Mouse (Mus musculus) megakaryocyte, embryonic 14.5 days (primary cell): ENCODE measurements around the gene Slc23a2. TPM values are rescaled to one million over a fixed set of nuclear protein-coding genes. Genes with fewer than 3 reads are reported as not detected.

Experiments
- H3K27me3 ChIP-seq: replicated peaks from 2 replicates; pipeline ENCODE3; 2012; ENCODE audit warnings: inconsistent platforms
- H3K36me3 ChIP-seq: replicated peaks from 2 replicates; pipeline ENCODE3; 2012; ENCODE audit warnings: low read length, inconsistent platforms, mixed read lengths
- H3K4me1 ChIP-seq: 2 replicates; pipeline ENCODE4 v1.6.1; 2012; ENCODE audit warnings: inconsistent platforms
- H3K4me3 ChIP-seq: replicated peaks from 2 replicates; pipeline ENCODE3; 2012; ENCODE audit warnings: moderate library complexity, mild to moderate bottlenecking, inconsistent platforms
- H3K9me3 ChIP-seq: 2 replicates; pipeline ENCODE4 v1.6.1; 2012; ENCODE audit warnings: inconsistent platforms
- FLI1 ChIP-seq: IDR thresholded peaks from 2 replicates; pipeline ENCODE4 v1.6.1; 2012; ENCODE audit warnings: low read length, inconsistent platforms, mixed read lengths
- GATA1 ChIP-seq: IDR thresholded peaks from 3 replicates; pipeline ENCODE4 v1.6.1; 2012; ENCODE audit warnings: mixed read lengths, low read length, inconsistent platforms, borderline replicate concordance
- polyA plus RNA-seq: library from polyadenylated mRNA; stranded (reverse); fragments of >175 nt; gene quantifications from 2 replicates; pipeline ENCODE4 v1.2.3, GENCODE M21; 2012; ENCODE audit warnings: low replicate concordance; ENCODE audit not compliant: insufficient read depth

Slc23a2 gene
- polyA plus RNA-seq, 1 experiment = 0.23 TPM

GRCm38 (mm10) chr2:132028894-132029605 lies 115.9 kb downstream of the Slc23a2 start:
- no peaks in the 10 kb centered on the region for H3K36me3 ChIP-seq
- peaks cover 39% of the 10 kb centered on the region for H3K4me1 ChIP-seq
- TF ChIP-seq GATA1 (no peak), FLI1 (no peak)
- H3K27me3 ChIP-seq = peaks cover 67% of the 10 kb centered on the region
- peak overlapping the region; percentile 91 for H3K4me3 ChIP-seq
- H3K9me3 ChIP-seq = no peaks in the 10 kb centered on the region

DNA sequence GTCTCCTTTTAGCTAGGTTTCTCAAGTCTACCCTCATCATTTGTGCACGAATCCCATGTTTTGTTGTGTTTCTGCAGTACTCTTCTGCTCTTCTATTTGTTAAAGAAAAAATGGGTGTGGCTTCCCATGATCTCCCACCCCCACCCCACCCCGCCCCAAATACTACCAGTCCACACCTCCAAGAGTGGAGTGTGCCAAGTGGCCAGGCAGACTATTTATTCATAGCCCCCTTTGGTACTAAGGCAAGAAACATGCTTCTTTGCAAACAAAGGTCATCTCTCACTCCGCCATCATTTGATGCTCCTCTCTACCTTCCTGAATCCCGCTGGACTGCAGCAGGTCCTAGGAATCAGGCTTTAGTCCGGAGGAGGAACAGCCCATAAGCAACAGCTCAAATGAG lies 116.8 kb downstream of the Slc23a2 start:
- H3K4me1 ChIP-seq = peaks cover 40% of the 10 kb centered on the region
- no peaks in the 10 kb centered on the region for H3K36me3 ChIP-seq
- H3K27me3 ChIP-seq = peaks cover 68% of the 10 kb centered on the region
- TF ChIP-seq GATA1 = no peak
- TF ChIP-seq FLI1 = no peak
- peak overlapping the region; percentile 64 for H3K4me3 ChIP-seq
- no peaks in the 10 kb centered on the region for H3K9me3 ChIP-seq

DNA sequence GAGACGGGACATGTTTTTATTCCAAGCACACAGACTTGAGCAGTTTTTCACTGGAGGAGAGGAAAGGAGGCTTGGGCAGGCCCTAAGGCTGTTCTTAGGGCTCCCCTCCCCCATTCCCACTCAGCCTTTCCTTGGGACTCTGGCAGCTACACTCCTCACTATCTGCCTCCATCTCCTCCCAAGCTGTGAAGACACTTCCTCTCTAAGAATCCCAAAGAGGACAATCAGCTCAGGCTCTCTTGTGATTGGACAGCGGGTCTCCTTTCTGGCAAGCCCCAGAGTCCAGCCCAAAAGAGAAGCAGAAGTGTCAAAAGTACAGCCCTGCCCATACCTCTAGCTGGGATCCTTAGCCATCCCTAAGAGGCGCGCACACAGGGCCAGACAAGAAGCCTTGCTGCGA lies 117.5 kb downstream of the Slc23a2 start:
- Histone ChIP-seq H3K4me3 (peak overlapping the region; percentile 34), H3K27me3 (peaks cover 75% of the 10 kb centered on the region), H3K9me3 (no peaks in the 10 kb centered on the region), H3K36me3 (no peaks in the 10 kb centered on the region), H3K4me1 (peaks cover 48% of the 10 kb centered on the region)
- TF ChIP-seq GATA1 = no peak
- TF ChIP-seq FLI1 = no peak

GRCm38 (mm10) chr2:132024028-132024427 lies 120.9 kb downstream of the Slc23a2 start:
- Histone ChIP-seq H3K9me3 (no peaks in the 10 kb centered on the region), H3K4me3 (no peak overlapping the region), H3K36me3 (no peaks in the 10 kb centered on the region), H3K4me1 (peaks cover 66% of the 10 kb centered on the region), H3K27me3 (peaks cover 61% of the 10 kb centered on the region)
- TF ChIP-seq FLI1 (no peak), GATA1 (no peak)

DNA sequence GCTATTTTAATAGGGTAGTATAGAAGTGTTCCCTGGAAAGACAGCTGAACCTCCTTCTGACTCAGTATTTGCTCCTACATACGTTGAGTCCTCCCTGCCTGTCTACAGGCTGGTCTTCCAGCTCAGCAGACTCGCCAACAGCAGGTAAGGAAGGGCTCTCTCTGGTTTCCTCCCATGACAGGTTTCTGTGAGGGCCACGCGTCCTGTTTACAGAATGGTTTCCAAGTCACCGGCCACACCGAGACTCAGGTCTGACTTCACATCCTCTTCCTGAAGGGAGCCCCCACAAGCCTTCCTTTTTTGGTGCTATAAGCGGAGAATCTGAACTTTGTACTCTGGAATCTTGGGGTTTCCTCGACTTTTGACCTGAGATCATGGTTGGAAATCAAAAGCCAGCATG lies 122.3 kb downstream of the Slc23a2 start:
- no peak for TF ChIP-seq GATA1
- Histone ChIP-seq H3K36me3 (no peaks in the 10 kb centered on the region), H3K27me3 (peaks cover 55% of the 10 kb centered on the region), H3K9me3 (no peaks in the 10 kb centered on the region), H3K4me3 (no peak overlapping the region), H3K4me1 (peaks cover 67% of the 10 kb centered on the region)

DNA sequence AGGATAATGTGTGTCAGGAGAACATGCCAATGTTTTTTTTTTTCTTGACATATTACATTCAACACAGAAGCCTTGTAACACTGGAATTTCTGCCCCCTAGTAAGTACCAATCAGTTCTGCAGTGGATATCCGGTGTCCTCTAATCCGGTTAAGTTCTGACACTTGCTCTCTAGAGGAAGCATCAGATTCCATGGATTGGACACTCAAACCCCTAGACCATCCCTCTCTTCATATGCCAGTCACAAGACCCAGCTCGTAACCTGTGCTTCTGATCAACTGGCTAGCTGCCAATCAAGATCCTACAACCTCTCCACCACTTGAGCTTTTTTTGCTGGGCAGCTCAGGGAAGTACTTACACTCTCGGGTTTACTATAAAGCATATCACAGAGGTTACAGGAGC lies 123.3 kb downstream of the Slc23a2 start:
- Histone ChIP-seq H3K4me1 (peaks cover 67% of the 10 kb centered on the region), H3K9me3 (no peaks in the 10 kb centered on the region), H3K4me3 (no peak overlapping the region), H3K27me3 (peaks cover 50% of the 10 kb centered on the region), H3K36me3 (no peaks in the 10 kb centered on the region)
- TF ChIP-seq GATA1 (no peak), FLI1 (no peak)

DNA sequence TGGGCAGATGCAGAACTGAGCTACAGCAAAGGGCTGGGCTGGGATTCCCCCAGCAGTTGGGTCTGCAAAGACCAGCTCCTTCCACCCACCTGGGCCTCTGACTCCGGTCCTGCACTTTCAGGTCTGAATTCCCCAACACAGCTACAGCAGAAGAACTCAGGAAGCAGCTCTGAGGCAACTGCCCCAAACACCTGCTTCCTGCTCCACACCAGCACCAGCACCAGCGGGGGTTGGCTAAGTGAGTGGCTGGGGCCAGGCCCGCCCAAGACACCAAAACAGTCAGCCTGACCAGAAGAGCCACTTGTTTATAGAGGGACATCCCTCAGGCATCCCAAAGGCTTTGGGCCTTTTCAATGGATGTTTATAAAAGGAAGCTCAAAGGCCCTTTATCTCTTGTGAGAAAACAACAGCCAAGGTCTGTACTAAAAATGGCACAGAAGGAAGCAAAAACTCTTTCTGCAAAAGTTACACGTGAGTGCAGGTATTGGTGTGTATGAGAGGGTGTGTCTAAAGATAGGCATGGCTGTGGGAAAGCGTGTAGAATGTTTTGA lies 123.8 kb downstream of the Slc23a2 start:
- no peaks in the 10 kb centered on the region for H3K36me3 ChIP-seq
- peak overlapping the region; percentile 57 for H3K4me3 ChIP-seq
- peaks cover 67% of the 10 kb centered on the region for H3K4me1 ChIP-seq

GRCm38 (mm10) chr2:132020420-132020819 lies 124.5 kb downstream of the Slc23a2 start:
- no peaks in the 10 kb centered on the region for H3K36me3 ChIP-seq
- TF ChIP-seq FLI1 = no peak
- no peak for TF ChIP-seq GATA1
- H3K4me1 ChIP-seq = peaks cover 67% of the 10 kb centered on the region
- H3K27me3 ChIP-seq = peaks cover 38% of the 10 kb centered on the region
- peak overlapping the region; percentile 62 for H3K4me3 ChIP-seq
- H3K9me3 ChIP-seq = no peaks in the 10 kb centered on the region

More for the DNA sequence above, 123.8 kb downstream of the Slc23a2 start:
- Histone ChIP-seq H3K9me3 (no peaks in the 10 kb centered on the region), H3K27me3 (peaks cover 45% of the 10 kb centered on the region)
- no peak for TF ChIP-seq GATA1
- no peak for TF ChIP-seq FLI1

DNA sequence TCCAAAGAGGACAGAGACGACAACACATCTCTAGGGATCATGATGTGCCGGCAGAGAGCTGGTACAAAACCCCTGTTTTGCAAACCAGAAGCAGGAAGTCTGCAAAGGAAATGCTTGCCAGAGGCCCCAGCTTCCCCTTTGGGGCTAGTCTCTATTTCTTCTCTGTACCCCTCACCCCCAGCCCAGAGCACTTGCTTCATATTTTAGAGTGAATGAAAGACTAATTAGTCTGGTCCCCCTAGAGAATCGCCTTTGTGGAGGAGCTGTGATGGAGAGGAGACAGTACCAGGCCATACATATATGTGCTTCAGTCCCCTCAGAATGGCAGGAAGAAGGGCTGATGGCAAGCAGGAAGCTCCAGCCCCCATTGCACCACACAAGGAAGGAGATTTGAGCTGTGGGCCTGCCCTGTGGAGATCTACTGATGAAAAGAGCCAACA lies 125.5 kb downstream of the Slc23a2 start:
- Histone ChIP-seq H3K9me3 (no peaks in the 10 kb centered on the region), H3K36me3 (no peaks in the 10 kb centered on the region), H3K4me3 (peak overlapping the region; percentile 76), H3K27me3 (peaks cover 41% of the 10 kb centered on the region), H3K4me1 (peaks cover 66% of the 10 kb centered on the region)
- TF ChIP-seq GATA1 = no peak
- no peak for TF ChIP-seq FLI1

GRCm38 (mm10) chr2:132018156-132018555 lies 126.8 kb downstream of the Slc23a2 start:
- peaks cover 35% of the 10 kb centered on the region for H3K27me3 ChIP-seq
- no peak for TF ChIP-seq FLI1
- H3K4me3 ChIP-seq = peak overlapping the region; percentile 21
- H3K36me3 ChIP-seq = no peaks in the 10 kb centered on the region
- H3K4me1 ChIP-seq = peaks cover 72% of the 10 kb centered on the region
- no peaks in the 10 kb centered on the region for H3K9me3 ChIP-seq

DNA sequence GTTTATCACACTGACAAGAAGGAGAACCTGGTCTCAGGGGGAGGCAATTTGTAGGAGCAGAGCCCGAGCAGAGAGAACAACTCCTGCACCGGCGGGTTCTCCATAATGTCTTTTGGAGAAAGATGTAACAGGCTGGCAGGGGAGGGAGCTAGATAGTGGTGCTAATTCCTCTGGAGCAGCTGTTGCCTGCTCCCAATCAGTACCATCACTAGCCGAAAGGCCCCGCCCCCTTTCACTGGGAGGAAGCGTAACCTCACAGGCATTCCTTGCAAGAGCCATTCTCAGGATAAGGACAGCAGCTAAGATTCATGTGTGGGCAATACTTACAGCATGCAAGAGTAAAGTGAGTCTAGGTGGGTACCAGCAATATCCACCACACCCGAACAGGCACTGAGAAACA lies 127.3 kb downstream of the Slc23a2 start:
- H3K27me3 ChIP-seq = peaks cover 30% of the 10 kb centered on the region
- H3K4me3 ChIP-seq = peak overlapping the region; percentile 11
- TF ChIP-seq GATA1 (no peak), FLI1 (no peak)
- H3K36me3 ChIP-seq = no peaks in the 10 kb centered on the region
- no peaks in the 10 kb centered on the region for H3K9me3 ChIP-seq
- peaks cover 68% of the 10 kb centered on the region for H3K4me1 ChIP-seq
